Mouse (Mus musculus): ENCODE data around the gene Efcab2. TPM values are rescaled to one million over a fixed set of nuclear protein-coding genes. Genes with fewer than 3 reads are reported as not detected.

The Efcab2 gene
- polyA plus RNA-seq, 1 experiment from 2014 or later = 5.5 TPM

GRCm38 (mm10) chr1:178529512-178530300, 123.8 kb downstream of the Efcab2 start:
- Histone ChIP-seq H3K36me3 (replicated peaks) (peaks cover 16% of the 10 kb centered on the region), H3K27ac (replicated peaks) (peak overlapping the region; percentile 85), H3K4me3 (peak overlapping the region; percentile 77), H3K9me3 (no peaks in the 10 kb centered on the region; the same call in 1 of the 2 replicates), H3K27me3 (replicated peaks; ENCODE audit: low read depth, poor library complexity, severe bottlenecking) (peaks cover 50% of the 10 kb centered on the region), H3K4me1 (peaks cover 53% of the 10 kb centered on the region)
- WGBS = under 1% methylated on average over 38 of the region's 38 CpGs
- peak; percentile 59 for DNase-seq (ENCODE audit: low spot score)

- WGBS = under 1% methylated on average over 62 of the region's 62 CpGs
- H3K4me3 ChIP-seq = peak overlapping the region; percentile 77
- H3K36me3 ChIP-seq (replicated peaks) = peaks cover 24% of the 10 kb centered on the region
- H3K27me3 ChIP-seq (replicated peaks; ENCODE audit: low read depth, poor library complexity, severe bottlenecking) = peaks cover 50% of the 10 kb centered on the region
- H3K27ac ChIP-seq (replicated peaks) = peak overlapping the region; percentile 85
- peak; percentile 90 for DNase-seq (ENCODE audit: low spot score)
- peaks cover 53% of the 10 kb centered on the region for H3K4me1 ChIP-seq
- H3K9me3 ChIP-seq = peaks cover 4% of the 10 kb centered on the region; the same call in 1 of the 2 replicates
Observed at GRCm38 (mm10) chr1:178530301-178531078, 124.6 kb downstream of the Efcab2 start.

Small RNA genes lying within 50 kb of the gene (microRNA-seq; reads per million reads assigned to microRNA genes)
- not detected for gene Gm27458

Other genes starting within 250 kb of the Efcab2 start
- 14.9 and 17.3 TPM in 2 replicates for gene Desi2, start 218.7 kb upstream of the Efcab2 start, polyA plus RNA-seq (2016; fragmentation: Nextera tagmentation; extraction: Ambion mirVana)
- gene Cox20, start 87.0 kb upstream of the Efcab2 start, polyA plus RNA-seq (2016; fragmentation: Nextera tagmentation; extraction: Ambion mirVana) = 72.9 and 76.9 TPM in 2 replicates
- gene Hnrnpu, start 68.3 kb upstream of the Efcab2 start, polyA plus RNA-seq (2016; fragmentation: Nextera tagmentation; extraction: Ambion mirVana) = 455 and 483 TPM in 2 replicates
- gene Kif26b, start 123.0 kb downstream of the Efcab2 start, polyA plus RNA-seq (2016; fragmentation: Nextera tagmentation; extraction: Ambion mirVana) = 9.0 and 10.2 TPM in 2 replicates